Mouse (Mus musculus) stomach, embryonic 16.5 days (tissue): ENCODE measurements around the gene Ctc1. TPM values are rescaled to one million over a fixed set of nuclear protein-coding genes. Genes with fewer than 3 reads are reported as not detected.
A peak's percentile ranks its signal among the peaks of the same experiment; 100 is the strongest.

Experiments
- ATAC-seq: fragments of 200-750 bp; cut with Nextera tagmentation; 2 replicates; pipeline ENCODE4 v1.8.0; 2017; ENCODE audit warnings: moderate number of reproducible peaks, moderate TSS enrichment; ENCODE audit not compliant: insufficient read depth, low FRiP score
- H3K27ac ChIP-seq: fragments of 300-500 bp; sonication (generic); 2 replicates; pipeline ENCODE4 v1.5.1; 2014; ENCODE audit warnings: low read length
- H3K27me3 ChIP-seq: fragments of 300-500 bp; sonication (generic); 2 replicates; pipeline ENCODE4 v1.6.1; 2014; ENCODE audit warnings: low read length, control low read depth, mixed read lengths; ENCODE audit not compliant: control insufficient read depth, insufficient read depth
- H3K36me3 ChIP-seq: fragments of 300-500 bp; sonication (generic); 2 replicates; pipeline ENCODE4 v1.6.1; 2014; ENCODE audit warnings: low read length; ENCODE audit not compliant: control insufficient read depth, insufficient read depth
- H3K4me1 ChIP-seq: fragments of 300-500 bp; sonication (generic); 2 replicates; pipeline ENCODE4 v1.6.1; 2014; ENCODE audit warnings: low read length, control low read depth, mixed read lengths; ENCODE audit not compliant: control insufficient read depth, insufficient read depth
- H3K4me2 ChIP-seq: fragments of 300-500 bp; sonication (generic); 2 replicates; pipeline ENCODE4 v1.6.1; 2014; ENCODE audit warnings: low read depth, low read length, mixed read lengths
- H3K4me3 ChIP-seq: fragments of 300-500 bp; sonication (generic); replicated peaks from 2 replicates; pipeline ENCODE4 v1.5.1; 2014; ENCODE audit warnings: mild to moderate bottlenecking, low read length
- H3K9ac ChIP-seq: fragments of 300-500 bp; sonication (generic); 2 replicates; pipeline ENCODE4 v1.6.1; 2014; ENCODE audit warnings: low read length
- H3K9me3 ChIP-seq: fragments of 300-500 bp; sonication (generic); replicated peaks from 2 replicates; pipeline ENCODE4 v1.6.1; 2016; ENCODE audit warnings: low read length, control low read depth; ENCODE audit not compliant: control insufficient read depth
- WGBS: fragments of 180-500 bp; shearing (Covaris S2); extraction: QIAGEN DNeasy Blood & Tissue Kit; methylation state at CpG from one replicate; pipeline ENCODE4 v1.1.7; 2014; 5-methylcytosine and 5-hydroxymethylcytosine counted together
- microRNA-seq: library from miRNA; unstranded; fragments of <30 nt; microRNA quantifications from one replicate; pipeline ENCODE4, GENCODE M21; 2016
- polyA plus RNA-seq: library from polyadenylated mRNA; unstranded; fragments of >200 nt; fragmentation: Nextera tagmentation; extraction: Ambion mirVana; gene quantifications from 2 replicates; pipeline ENCODE4 v1.2.1, GENCODE M21; 2015

Ctc1 gene
- polyA plus RNA-seq, 1 experiment from 2014 or later: 34.5 TPM

GRCm38 (mm10) chr11:69085608-69086007 is 69.9 kb downstream of the Ctc1 start:
- H3K27me3 ChIP-seq: no peaks in the 10 kb centered on the region
- H3K4me1 ChIP-seq: peaks cover 27% of the 10 kb centered on the region
- H3K9me3 ChIP-seq: no peaks in the 10 kb centered on the region
- no peaks in the 10 kb centered on the region for H3K36me3 ChIP-seq
- no peak overlapping the region for H3K27ac ChIP-seq
- ATAC-seq: no peak
- H3K9ac ChIP-seq: no peak overlapping the region
- H3K4me3 ChIP-seq: no peak overlapping the region
- 65% methylated on average over 6 of the region's 6 CpGs for WGBS
- no peak overlapping the region for H3K4me2 ChIP-seq

Small RNA genes within 50 kb of the gene (microRNA-seq; reads per million reads assigned to microRNA genes)
- 4.0 reads per million, percentile 22 among the genes with 10 or more reads in this experiment for gene Mir3062

Other genes with a start within 250 kb of the Ctc1 start
- 82.4 and 83.5 TPM in 2 replicates for gene Ndel1, start 144.1 kb upstream of the Ctc1 start, polyA plus RNA-seq
- 1.7 and 2.9 TPM in 2 replicates for gene Rnf222, start 127.4 kb upstream of the Ctc1 start, polyA plus RNA-seq
- 885 and 932 TPM in 2 replicates for gene Rpl26, start 114.3 kb upstream of the Ctc1 start, polyA plus RNA-seq
- 0.30 TPM in 1 of 2 replicates, not detected in the other for gene Odf4, start 88.8 kb upstream of the Ctc1 start, polyA plus RNA-seq
- gene Arhgef15, start 58.4 kb upstream of the Ctc1 start, polyA plus RNA-seq: 9.6 and 10.3 TPM in 2 replicates
- 5.2 and 6.3 TPM in 2 replicates for gene Slc25a35, start 47.8 kb upstream of the Ctc1 start, polyA plus RNA-seq
- 46.7 and 57.6 TPM in 2 replicates for gene Rangrf, start 40.7 kb upstream of the Ctc1 start, polyA plus RNA-seq
- gene Pfas, start 7.5 kb upstream of the Ctc1 start, polyA plus RNA-seq: 24.1 and 25.2 TPM in 2 replicates
- gene Aurkb, start 29.7 kb downstream of the Ctc1 start, polyA plus RNA-seq: 120 and 134 TPM in 2 replicates
- 7.2 and 7.8 TPM in 2 replicates for gene Borcs6, start 43.8 kb downstream of the Ctc1 start, polyA plus RNA-seq
- gene Tmem107, start 54.9 kb downstream of the Ctc1 start, polyA plus RNA-seq: 58.2 and 62.1 TPM in 2 replicates
- gene Vamp2, start 72.6 kb downstream of the Ctc1 start, polyA plus RNA-seq: 79.9 and 88.5 TPM in 2 replicates
- gene Per1, start 79.3 kb downstream of the Ctc1 start, polyA plus RNA-seq: 21.8 and 22.3 TPM in 2 replicates
- 0.40 and 0.69 TPM in 2 replicates for gene Hes7, start 104.5 kb downstream of the Ctc1 start, polyA plus RNA-seq
- 0.27 and 0.61 TPM in 2 replicates for gene 9130213A22Rik, start 106.7 kb downstream of the Ctc1 start, polyA plus RNA-seq
- 2.0 and 5.4 TPM in 2 replicates for gene Aloxe3, start 110.0 kb downstream of the Ctc1 start, polyA plus RNA-seq
- gene Alox12b, start 141.1 kb downstream of the Ctc1 start, polyA plus RNA-seq: 42.2 and 90.0 TPM in 2 replicates
- gene Alox8, start 181.9 kb downstream of the Ctc1 start, polyA plus RNA-seq: 0.35 and 0.42 TPM in 2 replicates
- gene Gucy2e, start 221.1 kb downstream of the Ctc1 start, polyA plus RNA-seq: not detected in 2 replicates